Mouse (Mus musculus) embryonic facial prominence, embryonic 15.5 days (tissue): ENCODE measurements around the gene Zc3h7b. TPM values are rescaled to one million over a fixed set of nuclear protein-coding genes. Genes with fewer than 3 reads are reported as not detected.
A peak's percentile ranks its signal among the peaks of the same experiment; 100 is the strongest.
"Not testable (repeated sequence)": the region's sequence is repeated elsewhere in the genome, so short reads cannot be mapped to it uniquely, and the experiment has no call there.

Experiments used
- ATAC-seq: fragments of 200-750 bp; cut with Nextera tagmentation; 2 replicates; pipeline ENCODE4 v1.8.0; 2017; ENCODE audit warnings: low read depth, moderate TSS enrichment; ENCODE audit not compliant: insufficient number of reproducible peaks, low FRiP score, low TSS enrichment
- H3K27ac ChIP-seq: fragments of 300-500 bp; sonication (generic); replicated peaks from 2 replicates; pipeline ENCODE4 v1.5.1; 2015; ENCODE audit warnings: mild to moderate bottlenecking, inconsistent platforms
- H3K27me3 ChIP-seq: fragments of 300-500 bp; sonication (generic); 2 replicates; pipeline ENCODE4 v1.6.1; 2015; ENCODE audit warnings: inconsistent platforms
- H3K36me3 ChIP-seq: fragments of 300-500 bp; sonication (generic); 2 replicates; pipeline ENCODE4 v1.6.1; 2015; ENCODE audit warnings: mild to moderate bottlenecking, inconsistent platforms
- H3K4me1 ChIP-seq: fragments of 300-500 bp; sonication (generic); 2 replicates; pipeline ENCODE4 v1.6.1; 2015; ENCODE audit warnings: inconsistent platforms
- H3K4me2 ChIP-seq: fragments of 300-500 bp; sonication (generic); replicated peaks from 2 replicates; pipeline ENCODE4 v1.6.1; 2015; ENCODE audit warnings: mild to moderate bottlenecking, inconsistent platforms
- H3K4me3 ChIP-seq: fragments of 300-500 bp; sonication (generic); replicated peaks from 2 replicates; pipeline ENCODE4 v1.5.1; 2015; ENCODE audit warnings: mild to moderate bottlenecking, inconsistent platforms
- H3K9ac ChIP-seq: fragments of 300-500 bp; sonication (generic); 2 replicates; pipeline ENCODE4 v1.6.1; 2015; ENCODE audit warnings: inconsistent platforms
- H3K9me3 ChIP-seq: fragments of 300-500 bp; sonication (generic); replicated peaks from 2 replicates; pipeline ENCODE4 v1.6.1; 2016; ENCODE audit warnings: inconsistent platforms
- WGBS: fragments of 180-500 bp; shearing (Covaris S2); methylation state at CpG from one replicate; pipeline ENCODE4 v1.1.7; 2015; 5-methylcytosine and 5-hydroxymethylcytosine counted together
- polyA plus RNA-seq: library from polyadenylated mRNA; unstranded; fragments of >200 nt; fragmentation: Nextera tagmentation; extraction: Ambion mirVana; gene quantifications from 2 replicates; pipeline ENCODE4 v1.2.1, GENCODE M21; 2015

The Zc3h7b gene
- 29.5 and 31.2 TPM in 2 replicates for polyA plus RNA-seq

- Histone ChIP-seq H3K9me3 (no peaks in the 10 kb centered on the region), H3K36me3 (no peaks in the 10 kb centered on the region), H3K27me3 (no peaks in the 10 kb centered on the region), H3K4me3 (peak within 1 kb of the TSS; percentile 94), H3K9ac (peak within 1 kb of the TSS; percentile 98), H3K4me1 (peaks cover 18% of the 10 kb centered on the region), H3K4me2 (peak within 1 kb of the TSS; percentile 76), H3K27ac (peak within 1 kb of the TSS; percentile 94)
- ATAC-seq: peak; percentile 79
- under 1% methylated on average over 56 of the region's 65 CpGs for WGBS
These were observed at the start of gene Zc3h7b, which contains the start of gene Rangap1 for GRCm38 (mm10) chr15:81744992-81745600. TSS of gene Zc3h7b (plus strand) at chr15:81745057. TSS of gene Rangap1 (minus strand) at chr15:81745530.

- Histone ChIP-seq H3K27me3 (peaks cover 38% of the 10 kb centered on the region), H3K9ac (no peak within 1 kb of the TSS), H3K4me2 (peak within 1 kb of the TSS; percentile 4; the same call in 1 of the 2 replicates), H3K4me1 (peaks cover 23% of the 10 kb centered on the region), H3K4me3 (no peak within 1 kb of the TSS), H3K9me3 (no peaks in the 10 kb centered on the region), H3K36me3 (0 out of 2 replicates have a peak, but pooled peaks cover 2% of the 10 kb centered on the region), H3K27ac (no peak within 1 kb of the TSS)
- ATAC-seq: peak; percentile 17; the same call in 1 of the 2 replicates
- 40% methylated on average over 7 of the region's 7 CpGs for WGBS
These were observed 47.7 kb upstream of the Zc3h7b start, which contains the start of gene Chadl for GRCm38 (mm10) chr15:81697175-81697574. TSS of gene Chadl (minus strand) at chr15:81697287.

- ATAC-seq: no peak
- Histone ChIP-seq H3K4me1 (peaks cover 21% of the 10 kb centered on the region), H3K9ac (no peak overlapping the region), H3K27me3 (peaks cover 31% of the 10 kb centered on the region), H3K9me3 (no peaks in the 10 kb centered on the region), H3K36me3 (0 out of 2 replicates have a peak, but pooled peaks cover 6% of the 10 kb centered on the region), H3K4me2 (no peak overlapping the region), H3K27ac (no peak overlapping the region), H3K4me3 (no peak overlapping the region)
- WGBS: 37% methylated on average over 3 of the region's 3 CpGs
These were observed 47.0 kb upstream of the Zc3h7b start for GRCm38 (mm10) chr15:81697847-81698246.

GRCm38 (mm10) chr15:81698532-81698931, 46.3 kb upstream of the Zc3h7b start:
- ATAC-seq: no peak
- Histone ChIP-seq H3K9ac (no peak overlapping the region), H3K4me2 (no peak overlapping the region), H3K27me3 (peaks cover 24% of the 10 kb centered on the region), H3K4me1 (peaks cover 15% of the 10 kb centered on the region), H3K9me3 (no peaks in the 10 kb centered on the region), H3K4me3 (no peak overlapping the region), H3K27ac (no peak overlapping the region), H3K36me3 (peaks cover 13% of the 10 kb centered on the region)
- 55% methylated on average over 2 of the region's 2 CpGs for WGBS

- Histone ChIP-seq H3K36me3 (peaks cover 29% of the 10 kb centered on the region), H3K27ac (no peak overlapping the region), H3K4me2 (no peak overlapping the region), H3K4me1 (0 out of 2 replicates have a peak, but pooled peaks cover under 1% of the 10 kb centered on the region), H3K4me3 (no peak overlapping the region), H3K9ac (no peak overlapping the region), H3K9me3 (no peaks in the 10 kb centered on the region), H3K27me3 (peaks cover 10% of the 10 kb centered on the region)
- WGBS: 66% methylated on average over 2 of the region's 2 CpGs
- no peak for ATAC-seq
These were observed 44.7 kb upstream of the Zc3h7b start for GRCm38 (mm10) chr15:81700161-81700560.

GRCm38 (mm10) chr15:81700601-81701000, 44.3 kb upstream of the Zc3h7b start:
- Histone ChIP-seq H3K9me3 (no peaks in the 10 kb centered on the region), H3K9ac (no peak overlapping the region), H3K4me3 (no peak overlapping the region), H3K27ac (no peak overlapping the region), H3K4me1 (no peaks in the 10 kb centered on the region), H3K36me3 (peaks cover 34% of the 10 kb centered on the region), H3K27me3 (peaks cover 6% of the 10 kb centered on the region), H3K4me2 (no peak overlapping the region)
- WGBS: 68% methylated on average over 8 of the region's 8 CpGs
- ATAC-seq: no peak

GRCm38 (mm10) chr15:81701350-81701749, 43.5 kb upstream of the Zc3h7b start:
- not testable (repeated sequence) for H3K4me1 ChIP-seq, H3K27ac ChIP-seq, H3K9ac ChIP-seq, H3K27me3 ChIP-seq, H3K4me2 ChIP-seq, H3K4me3 ChIP-seq, ATAC-seq, H3K9me3 ChIP-seq
- peaks cover 41% of the 10 kb centered on the region for H3K36me3 ChIP-seq
- 73% methylated on average over 4 of the region's 4 CpGs for WGBS

- H3K27me3 ChIP-seq: no peaks in the 10 kb centered on the region
- H3K9me3 ChIP-seq: no peaks in the 10 kb centered on the region
- H3K4me1 ChIP-seq: no peaks in the 10 kb centered on the region
- no peak overlapping the region for H3K4me3 ChIP-seq
- no peak overlapping the region for H3K9ac ChIP-seq
- no peak for ATAC-seq
- 78% methylated on average over 13 of the region's 13 CpGs for WGBS
- no peak overlapping the region for H3K27ac ChIP-seq
- peaks cover 49% of the 10 kb centered on the region for H3K36me3 ChIP-seq
- H3K4me2 ChIP-seq: no peak overlapping the region
These were observed 42.4 kb upstream of the Zc3h7b start for GRCm38 (mm10) chr15:81702306-81703093.

GRCm38 (mm10) chr15:81703094-81703489, 41.8 kb upstream of the Zc3h7b start:
- Histone ChIP-seq H3K4me1 (no peaks in the 10 kb centered on the region), H3K4me2 (no peak overlapping the region), H3K4me3 (no peak overlapping the region), H3K36me3 (peaks cover 54% of the 10 kb centered on the region), H3K9ac (no peak overlapping the region), H3K9me3 (no peaks in the 10 kb centered on the region), H3K27me3 (no peaks in the 10 kb centered on the region), H3K27ac (no peak overlapping the region)
- ATAC-seq: no peak
- WGBS: 74% methylated on average over 3 of the region's 3 CpGs

- H3K4me1 ChIP-seq: no peaks in the 10 kb centered on the region
- H3K27me3 ChIP-seq: no peaks in the 10 kb centered on the region
- no peak overlapping the region for H3K27ac ChIP-seq
- H3K4me2 ChIP-seq: no peak overlapping the region
- no peak overlapping the region for H3K4me3 ChIP-seq
- ATAC-seq: no peak
- H3K9me3 ChIP-seq: no peaks in the 10 kb centered on the region
- peaks cover 91% of the 10 kb centered on the region for H3K36me3 ChIP-seq
- no peak overlapping the region for H3K9ac ChIP-seq
- WGBS: 91% methylated on average over 11 of the region's 11 CpGs
These were observed 35.9 kb upstream of the Zc3h7b start for GRCm38 (mm10) chr15:81708991-81709390.

GRCm38 (mm10) chr15:81709686-81710085, 35.2 kb upstream of the Zc3h7b start:
- no peak for ATAC-seq
- Histone ChIP-seq H3K36me3 (peaks cover 86% of the 10 kb centered on the region), H3K4me3 (no peak overlapping the region), H3K27me3 (no peaks in the 10 kb centered on the region), H3K4me1 (no peaks in the 10 kb centered on the region), H3K27ac (no peak overlapping the region), H3K9ac (no peak overlapping the region), H3K9me3 (no peaks in the 10 kb centered on the region), H3K4me2 (no peak overlapping the region)
- 83% methylated on average over 1 of the region's 1 CpGs for WGBS
